Mouse (Mus musculus) intestine, embryonic 15.5 days (tissue): Measurements from ENCODE around the gene Tox4. TPM values are rescaled to one million over a fixed set of nuclear protein-coding genes. Genes with fewer than 3 reads are reported as not detected.
"Not testable (repeated sequence)": the region's sequence is repeated elsewhere in the genome, so short reads cannot be mapped to it uniquely, and the experiment has no call there.

Experiments used
- ATAC-seq: fragments of 200-750 bp; cut with Nextera tagmentation; 2 replicates; pipeline ENCODE4 v1.8.0; 2017; ENCODE audit warnings: moderate TSS enrichment, moderate library complexity
- H3K27ac ChIP-seq: fragments of 300-500 bp; sonication (generic); 2 replicates; pipeline ENCODE4 v1.5.1; 2015; ENCODE audit warnings: mild to moderate bottlenecking, inconsistent platforms
- H3K27me3 ChIP-seq: fragments of 300-500 bp; sonication (generic); replicated peaks from 2 replicates; pipeline ENCODE4 v1.6.1; 2015; ENCODE audit warnings: inconsistent platforms
- H3K36me3 ChIP-seq: fragments of 300-500 bp; sonication (generic); 2 replicates; pipeline ENCODE4 v1.6.1; 2015; ENCODE audit warnings: inconsistent platforms
- H3K4me1 ChIP-seq: fragments of 300-500 bp; sonication (generic); replicated peaks from 2 replicates; pipeline ENCODE4 v1.6.1; 2015; ENCODE audit warnings: inconsistent platforms
- H3K4me2 ChIP-seq: fragments of 300-500 bp; sonication (generic); replicated peaks from 2 replicates; pipeline ENCODE4 v1.6.1; 2015; ENCODE audit warnings: mild to moderate bottlenecking, inconsistent platforms
- H3K4me3 ChIP-seq: fragments of 300-500 bp; sonication (generic); replicated peaks from 2 replicates; pipeline ENCODE4 v1.5.1; 2015; ENCODE audit warnings: inconsistent platforms
- H3K9ac ChIP-seq: fragments of 300-500 bp; sonication (generic); 2 replicates; pipeline ENCODE4 v1.6.1; 2015; ENCODE audit warnings: inconsistent platforms
- H3K9me3 ChIP-seq: fragments of 300-500 bp; sonication (generic); 2 replicates; pipeline ENCODE4 v1.6.1; 2016; ENCODE audit warnings: inconsistent platforms
- WGBS: fragments of 180-500 bp; shearing (Covaris S2); methylation state at CpG from one replicate; pipeline ENCODE4 v1.1.7; 2015; 5-methylcytosine and 5-hydroxymethylcytosine counted together
- polyA plus RNA-seq: library from polyadenylated mRNA; unstranded; fragments of >200 nt; fragmentation: Nextera tagmentation; extraction: Ambion mirVana; gene quantifications from 2 replicates; pipeline ENCODE4 v1.2.1, GENCODE M21; 2015

Gene Tox4
- polyA plus RNA-seq, 1 experiment from 2014 or later, result 36.0 TPM

DNA sequence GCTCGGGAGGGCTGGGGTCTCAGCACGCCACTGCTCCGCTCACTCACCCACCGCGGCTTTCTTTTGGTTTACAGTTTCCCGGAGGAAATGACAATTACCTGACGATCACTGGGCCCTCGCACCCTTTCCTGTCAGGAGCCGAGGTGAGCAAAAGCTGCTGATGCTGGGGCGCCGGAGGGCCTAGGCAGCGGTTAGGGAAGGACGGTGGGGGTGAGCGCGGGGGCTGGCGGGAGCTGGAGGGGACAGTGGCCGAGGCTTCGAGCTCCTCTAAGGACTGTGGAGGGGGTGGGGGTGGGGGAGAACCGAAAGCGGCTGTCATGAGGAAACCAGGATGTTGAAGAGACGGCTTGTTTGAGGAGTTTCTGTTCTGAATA is 788 bp downstream of the Tox4 start:
- no peak; the same call in 1 of the 2 replicates for ATAC-seq
- under 1% methylated on average over 21 of the region's 21 CpGs for WGBS

DNA sequence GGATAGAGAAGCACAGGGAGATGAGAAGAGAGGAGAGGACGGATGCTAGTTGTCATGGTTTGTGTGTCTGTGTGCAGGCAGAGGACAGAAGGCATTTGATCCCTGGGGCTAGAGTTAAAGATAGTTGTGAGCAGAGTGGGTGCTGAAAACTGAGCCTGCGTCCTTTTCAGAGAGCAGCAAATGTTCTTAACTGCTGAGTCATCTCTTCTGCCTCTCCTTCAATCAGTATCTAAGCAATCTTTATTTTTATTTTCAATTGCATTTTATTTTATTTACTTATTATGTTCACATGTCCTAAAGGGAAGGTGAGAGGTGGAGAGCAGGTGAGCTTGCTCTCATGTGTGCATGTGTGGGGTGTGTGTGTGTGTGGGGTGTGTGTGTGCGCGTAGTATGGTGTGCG is 4.7 kb downstream of the Tox4 start:
- H3K4me2 ChIP-seq, result no peak overlapping the region
- H3K4me3 ChIP-seq, result no peak overlapping the region
- peaks cover 15% of the 10 kb centered on the region; the same call in 1 of the 2 replicates for H3K36me3 ChIP-seq
- H3K9me3 ChIP-seq, result no peaks in the 10 kb centered on the region
- no peak overlapping the region for H3K9ac ChIP-seq
- no peak overlapping the region for H3K27ac ChIP-seq
- no peak for ATAC-seq
- H3K4me1 ChIP-seq, result 0 out of 2 replicates have a peak, but pooled peaks cover 3% of the 10 kb centered on the region
- WGBS, result 94% methylated on average over 5 of the region's 5 CpGs
- no peaks in the 10 kb centered on the region for H3K27me3 ChIP-seq

More for the DNA sequence above, 788 bp downstream of the Tox4 start:
- Histone ChIP-seq H3K9ac (peak overlapping the region; percentile 87), H3K4me3 (peak overlapping the region; percentile 77), H3K36me3 (no peaks in the 10 kb centered on the region), H3K27me3 (no peaks in the 10 kb centered on the region), H3K27ac (peak overlapping the region; percentile 89), H3K4me1 (0 out of 2 replicates have a peak, but pooled peaks cover 3% of the 10 kb centered on the region), H3K4me2 (peak overlapping the region; percentile 67), H3K9me3 (no peaks in the 10 kb centered on the region)

DNA sequence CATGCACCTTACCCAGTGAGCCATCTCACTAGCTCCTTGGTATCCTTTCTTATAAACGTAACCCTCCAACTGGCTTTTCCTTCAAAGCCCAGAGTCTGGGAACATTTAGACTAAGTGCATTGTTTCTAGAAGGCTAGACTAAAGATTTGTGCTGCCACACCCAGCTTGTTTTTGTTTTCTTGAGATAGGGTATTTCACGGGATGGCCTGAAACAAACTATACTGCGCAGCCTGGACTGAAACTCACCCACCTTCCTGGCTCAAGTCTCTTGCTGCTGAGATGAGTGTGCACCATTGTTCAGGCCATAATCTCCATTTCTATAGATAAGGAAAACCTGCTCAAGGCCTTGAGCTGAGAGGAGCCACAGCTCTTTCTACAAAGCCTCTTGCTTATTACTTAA is 5.2 kb downstream of the Tox4 start:
- Histone ChIP-seq H3K27ac (no peak overlapping the region), H3K27me3 (no peaks in the 10 kb centered on the region), H3K4me3 (no peak overlapping the region), H3K4me1 (0 out of 2 replicates have a peak, but pooled peaks cover 3% of the 10 kb centered on the region), H3K4me2 (no peak overlapping the region), H3K9ac (no peak overlapping the region), H3K9me3 (no peaks in the 10 kb centered on the region), H3K36me3 (peaks cover 15% of the 10 kb centered on the region; the same call in 1 of the 2 replicates)
- WGBS, result 91% methylated on average over 3 of the region's 3 CpGs
- ATAC-seq, result no peak

DNA sequence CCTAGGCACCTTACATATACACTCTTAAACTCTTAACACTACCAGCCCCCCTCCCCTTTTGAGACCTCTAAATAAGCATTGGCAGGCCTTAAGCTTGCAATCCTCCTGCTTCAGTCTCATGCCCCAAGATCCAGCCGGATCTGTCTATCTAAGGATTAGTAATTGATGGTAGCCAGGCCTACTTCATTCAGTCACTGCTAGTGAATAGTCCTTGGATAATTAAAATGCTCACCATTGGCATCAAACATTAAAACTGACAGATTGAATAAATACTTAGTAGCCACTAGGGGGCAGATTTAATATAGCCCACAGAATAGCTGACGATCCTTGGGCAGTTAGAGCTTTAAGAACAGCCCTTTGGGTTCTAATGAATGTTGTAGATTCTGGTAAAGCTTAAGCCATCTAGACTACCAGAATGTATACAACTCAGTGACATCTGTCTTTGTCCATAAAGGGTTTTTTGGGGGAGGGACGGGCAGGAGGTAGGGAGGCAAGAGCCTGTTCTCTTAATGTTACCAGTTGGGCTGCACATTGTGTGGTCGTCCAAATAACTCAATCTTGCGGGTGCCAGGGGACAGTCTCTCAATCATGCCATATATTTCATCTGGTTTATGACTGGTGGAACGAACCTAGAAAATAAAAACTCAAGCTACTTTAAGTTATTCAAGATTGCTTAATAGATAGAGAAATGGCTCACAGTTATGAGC is 16.8 kb downstream of the Tox4 start:
- Histone ChIP-seq H3K4me3 (no peak overlapping the region), H3K36me3 (peaks cover 40% of the 10 kb centered on the region), H3K4me1 (no peaks in the 10 kb centered on the region), H3K9me3 (no peaks in the 10 kb centered on the region), H3K9ac (no peak overlapping the region), H3K27ac (no peak overlapping the region), H3K27me3 (no peaks in the 10 kb centered on the region), H3K4me2 (no peak overlapping the region)
- WGBS, result 69% methylated on average over 6 of the region's 6 CpGs
- peak; percentile 56 for ATAC-seq

DNA sequence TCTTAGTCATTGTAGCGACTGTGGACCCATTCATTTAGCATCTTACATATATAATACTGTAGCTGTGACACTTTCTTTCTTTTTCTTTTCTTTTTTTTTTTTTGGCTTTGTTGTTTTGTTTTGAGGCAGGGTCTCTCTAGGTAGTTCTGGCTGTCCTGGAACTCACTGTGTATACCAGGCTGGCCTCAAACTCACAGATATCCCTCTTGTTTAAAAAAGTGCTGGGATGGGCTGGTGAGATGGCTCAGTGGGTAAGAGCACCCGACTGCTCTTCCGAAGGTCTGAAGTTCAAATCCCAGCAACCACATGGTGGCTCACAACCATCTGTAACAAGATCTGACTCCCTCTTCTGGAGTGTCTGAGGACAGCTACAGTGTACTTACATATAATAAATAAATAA is 24.6 kb downstream of the Tox4 start:
- not testable (repeated sequence) for ATAC-seq, H3K27me3 ChIP-seq, H3K9ac ChIP-seq, H3K27ac ChIP-seq, H3K9me3 ChIP-seq, H3K4me1 ChIP-seq, H3K4me3 ChIP-seq
- H3K4me2 ChIP-seq, result 0 out of 2 replicates have a peak overlapping the region, but pooled peaks have one; percentile 61
- H3K36me3 ChIP-seq, result peaks cover 17% of the 10 kb centered on the region
- 93% methylated on average over 3 of the region's 3 CpGs for WGBS

DNA sequence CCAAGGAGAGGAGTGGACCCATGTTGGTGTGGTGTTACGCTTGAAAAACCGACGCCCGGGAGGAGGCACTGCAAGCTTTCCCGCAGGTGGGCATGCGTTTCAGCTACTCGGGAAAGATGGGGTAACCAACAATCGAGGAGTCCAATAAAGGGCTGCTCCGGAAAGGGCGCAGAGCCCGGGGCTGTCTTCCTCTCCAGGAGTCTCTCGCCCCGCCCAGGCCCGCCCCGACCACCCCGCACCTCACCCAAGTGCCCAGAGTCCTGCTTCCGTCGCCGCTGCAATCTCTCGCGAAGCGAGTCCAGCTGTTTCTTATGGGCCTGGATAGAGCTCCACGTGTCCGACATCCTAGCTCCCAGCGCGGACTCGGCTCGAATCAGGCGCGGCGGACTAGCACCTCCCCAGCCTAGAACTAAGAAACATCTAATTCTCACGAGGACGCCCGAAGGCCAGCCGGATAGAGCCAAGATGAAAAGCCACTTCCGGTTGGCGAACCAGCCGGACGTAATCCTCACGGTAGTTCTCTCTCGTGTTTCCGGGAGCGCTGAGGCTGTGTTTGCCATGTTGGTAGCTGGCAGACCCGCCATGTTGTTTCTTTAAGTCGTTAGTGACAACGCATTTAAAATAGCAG is 25.8 kb downstream of the Tox4 start, which contains the start of gene Mettl3:
Gene Mettl3, minus strand, starts transcription at position 485 of the 628 bp plus-strand sequence.
- peak; percentile 98 for ATAC-seq
- Histone ChIP-seq H3K4me3 (peak within 1 kb of the TSS; percentile 63), H3K9me3 (no peaks in the 10 kb centered on the region), H3K27ac (peak within 1 kb of the TSS; percentile 92), H3K27me3 (no peaks in the 10 kb centered on the region), H3K4me1 (0 out of 2 replicates have a peak, but pooled peaks cover 2% of the 10 kb centered on the region), H3K9ac (peak within 1 kb of the TSS; percentile 62), H3K4me2 (peak within 1 kb of the TSS; percentile 61), H3K36me3 (peaks cover 7% of the 10 kb centered on the region)
- WGBS, result under 1% methylated on average over 46 of the region's 46 CpGs

DNA sequence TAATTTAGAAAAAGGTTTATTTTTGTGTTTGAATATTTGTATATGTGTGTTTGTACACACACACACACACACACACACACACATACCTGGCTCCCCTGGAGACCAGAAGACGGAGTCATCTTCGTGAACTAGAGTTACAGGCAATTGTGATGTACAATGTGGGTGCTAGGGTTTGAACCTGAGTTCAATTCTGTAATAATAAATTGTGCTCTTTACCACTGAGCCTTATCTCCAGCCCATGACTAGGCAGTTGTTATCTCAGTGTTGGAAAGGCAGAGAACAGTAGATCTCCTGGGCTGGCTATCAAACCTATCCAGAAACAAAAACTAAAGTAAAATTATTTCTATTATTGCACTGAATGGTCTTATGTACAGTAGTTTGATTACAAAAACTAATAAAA is 27.2 kb downstream of the Tox4 start:
- 98% methylated on average over 2 of the region's 2 CpGs for WGBS
- no peak overlapping the region for H3K4me2 ChIP-seq

DNA sequence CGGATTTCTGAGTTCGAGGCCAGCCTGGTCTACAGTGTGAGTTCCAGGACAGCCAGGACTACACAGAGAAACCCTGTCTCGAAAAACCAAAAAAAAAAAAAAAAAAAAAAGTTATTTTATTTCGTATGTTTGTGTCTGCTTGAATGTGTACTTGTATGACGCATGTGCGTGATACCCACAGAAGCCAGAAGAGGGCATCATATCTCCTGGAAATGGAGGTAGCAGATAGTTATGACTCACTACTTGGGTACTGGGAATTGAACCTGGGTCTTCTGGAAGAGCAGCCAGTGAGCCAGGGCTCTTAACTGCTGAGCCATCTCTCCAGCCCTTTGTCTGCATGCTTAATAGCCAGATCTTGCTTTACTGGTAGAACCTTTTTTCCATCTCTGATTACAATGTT is 31.4 kb downstream of the Tox4 start:
- not testable (repeated sequence) for H3K4me3 ChIP-seq, H3K4me2 ChIP-seq, H3K9ac ChIP-seq, H3K27me3 ChIP-seq, ATAC-seq, H3K9me3 ChIP-seq, H3K27ac ChIP-seq
- 96% methylated on average over 5 of the region's 6 CpGs for WGBS
- Histone ChIP-seq H3K4me1 (peaks cover 17% of the 10 kb centered on the region; the same call in 1 of the 2 replicates), H3K36me3 (peaks cover 13% of the 10 kb centered on the region; the same call in 1 of the 2 replicates)

More for the DNA sequence above, 27.2 kb downstream of the Tox4 start:
- Histone ChIP-seq H3K9ac (no peak overlapping the region), H3K27ac (no peak overlapping the region), H3K4me1 (0 out of 2 replicates have a peak, but pooled peaks cover 2% of the 10 kb centered on the region), H3K9me3 (no peaks in the 10 kb centered on the region), H3K4me3 (no peak overlapping the region), H3K36me3 (no peaks in the 10 kb centered on the region), H3K27me3 (no peaks in the 10 kb centered on the region)
- ATAC-seq, result no peak

DNA sequence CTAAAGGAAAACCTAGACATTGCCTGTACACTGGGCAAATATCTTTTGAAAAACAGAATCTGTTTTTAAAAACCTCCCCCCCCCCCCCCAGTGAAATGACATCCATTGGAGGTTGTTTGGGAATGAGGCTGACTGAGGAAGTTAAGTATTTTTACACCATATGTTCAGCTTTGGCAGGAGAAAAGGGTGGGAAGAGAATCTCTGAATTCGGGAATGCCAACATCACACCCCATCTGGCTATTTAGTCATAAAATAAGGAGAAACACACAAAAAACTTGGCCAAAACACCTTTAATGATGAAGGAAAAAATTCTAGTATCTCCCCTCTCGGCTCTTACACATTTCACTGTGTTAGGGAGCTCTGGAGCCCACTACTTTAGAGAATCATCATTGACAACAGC is 32.0 kb downstream of the Tox4 start:
- 82% methylated on average over 2 of the region's 2 CpGs for WGBS
- Histone ChIP-seq H3K9ac (no peak overlapping the region), H3K27ac (no peak overlapping the region), H3K36me3 (peaks cover 13% of the 10 kb centered on the region; the same call in 1 of the 2 replicates), H3K4me3 (no peak overlapping the region), H3K4me1 (peaks cover 19% of the 10 kb centered on the region; the same call in 1 of the 2 replicates), H3K4me2 (no peak overlapping the region), H3K9me3 (no peaks in the 10 kb centered on the region), H3K27me3 (no peaks in the 10 kb centered on the region)
- no peak for ATAC-seq

DNA sequence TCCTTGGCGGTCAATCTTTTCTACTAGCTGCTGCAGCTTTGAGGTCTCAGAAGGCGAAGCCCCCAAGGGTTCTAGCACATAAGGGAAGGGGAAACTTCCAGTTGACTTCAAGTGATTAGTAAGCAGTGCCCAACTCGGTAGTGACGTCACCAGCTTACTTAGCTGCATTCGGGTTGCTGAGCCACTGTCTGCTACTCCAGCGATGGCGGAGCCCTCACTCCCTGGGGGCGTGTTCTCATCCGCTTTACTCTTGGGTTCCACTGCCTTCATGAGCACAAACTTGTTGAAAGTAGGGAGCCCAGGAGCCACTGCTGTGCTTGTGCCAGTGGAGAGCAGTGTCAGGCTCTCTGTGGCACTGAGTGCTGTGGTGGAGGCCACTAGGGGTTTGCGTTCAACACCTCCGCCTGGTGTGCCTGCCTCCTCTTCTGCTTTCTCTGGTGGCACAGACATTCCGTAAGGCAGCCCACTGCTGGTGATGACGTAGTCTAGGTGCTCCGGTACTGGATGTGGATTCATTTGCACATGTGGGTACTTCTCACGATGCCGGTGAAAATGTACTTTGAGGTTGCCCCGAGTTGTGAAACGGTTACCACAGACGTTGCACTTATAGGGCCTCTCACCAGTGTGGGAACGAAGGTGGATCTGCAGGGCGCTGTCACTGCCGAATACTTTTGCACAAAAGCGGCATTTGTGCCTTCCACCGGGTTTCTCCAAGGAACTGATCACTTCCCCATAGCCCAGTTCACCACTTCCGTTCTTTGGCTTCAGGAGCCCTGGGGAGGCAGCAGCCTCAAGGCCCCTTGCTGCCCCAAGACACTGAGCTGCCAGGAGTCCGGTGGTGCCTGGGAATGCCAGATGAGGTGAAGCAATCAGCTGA is 35.2 kb downstream of the Tox4 start:
- H3K9me3 ChIP-seq, result no peaks in the 10 kb centered on the region
- H3K4me2 ChIP-seq, result peak overlapping the region; percentile 84
- H3K4me3 ChIP-seq, result peak overlapping the region; percentile 73; the same call in 1 of the 2 replicates
- H3K9ac ChIP-seq, result no peak overlapping the region
- H3K4me1 ChIP-seq, result peaks cover 23% of the 10 kb centered on the region; the same call in 1 of the 2 replicates
- H3K27ac ChIP-seq, result no peak overlapping the region
- 86% methylated on average over 26 of the region's 26 CpGs for WGBS
- no peaks in the 10 kb centered on the region for H3K27me3 ChIP-seq
- ATAC-seq, result no peak
- H3K36me3 ChIP-seq, result peaks cover 13% of the 10 kb centered on the region; the same call in 1 of the 2 replicates

DNA sequence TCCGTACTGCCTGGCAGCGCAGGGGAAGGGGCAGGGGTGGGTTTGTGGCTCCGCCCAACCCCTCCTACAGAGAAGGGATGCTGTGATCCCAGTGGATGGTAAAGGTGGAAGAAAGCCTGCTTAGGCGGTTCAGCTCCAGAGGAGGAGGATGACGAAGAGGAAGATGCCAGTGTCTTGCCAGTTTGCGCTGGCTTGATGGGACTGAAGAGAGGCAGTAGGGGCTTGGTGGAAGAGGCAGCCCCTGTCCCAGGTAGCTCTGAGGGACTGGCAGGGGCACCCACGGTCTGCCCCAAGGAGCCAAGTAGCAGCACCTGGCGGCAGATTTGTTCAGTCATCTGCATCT is 35.8 kb downstream of the Tox4 start:
- ATAC-seq, result no peak
- Histone ChIP-seq H3K4me2 (peak overlapping the region; percentile 84), H3K27me3 (no peaks in the 10 kb centered on the region), H3K36me3 (peaks cover 13% of the 10 kb centered on the region; the same call in 1 of the 2 replicates), H3K9me3 (no peaks in the 10 kb centered on the region), H3K27ac (no peak overlapping the region), H3K4me3 (peak overlapping the region; percentile 73), H3K9ac (no peak overlapping the region; the same call in 1 of the 2 replicates), H3K4me1 (peaks cover 23% of the 10 kb centered on the region; the same call in 1 of the 2 replicates)
- 55% methylated on average over 8 of the region's 8 CpGs for WGBS
